Mouse (Mus musculus) liver, embryonic 16.5 days (tissue): ENCODE results near the gene Rpl31. TPM values are rescaled to one million over a fixed set of nuclear protein-coding genes. Genes with fewer than 3 reads are reported as not detected.

Source experiments
- polyA plus RNA-seq: library from polyadenylated mRNA; unstranded; fragments of >200 nt; fragmentation: Nextera tagmentation; extraction: Ambion mirVana; gene quantifications from 2 replicates; pipeline ENCODE4 v1.2.1, GENCODE M21; 2015

Rpl31 gene
- polyA plus RNA-seq, 1 experiment from 2014 or later = 252 TPM

Other genes with a start within 250 kb of the Rpl31 start
- 0.42 TPM in 2 replicates for gene Npas2, start 174.1 kb upstream of the Rpl31 start, polyA plus RNA-seq
- 6.2 and 7.2 TPM in 2 replicates for gene Tbc1d8, start 110.9 kb downstream of the Rpl31 start, polyA plus RNA-seq
- gene Cnot11, start 167.2 kb downstream of the Rpl31 start, polyA plus RNA-seq = 4.5 and 5.6 TPM in 2 replicates
- 13.2 and 15.3 TPM in 2 replicates for gene Rnf149, start 209.6 kb downstream of the Rpl31 start, polyA plus RNA-seq